Mouse (Mus musculus) spleen, adult 2 months (tissue): ENCODE measurements at regions not wholly inside any gene's neighbourhood (a gene's known extent, or its start where the extent isn't known, plus 50 kb on each side); places are given as distances from the start of the nearest gene placed in this dataset.

Experiments
- CTCF ChIP-seq: fragments of 200-500 bp; IDR thresholded peaks from 2 replicates; pipeline ENCODE4 v1.5.1; 2011; ENCODE audit warnings: mild to moderate bottlenecking, inconsistent platforms; ENCODE audit not compliant: insufficient read depth, insufficient read length, insufficient replicate concordance; ENCODE audit errors: extremely low read depth
- POLR2A ChIP-seq: fragments of 200-500 bp; IDR thresholded peaks from 2 replicates; pipeline ENCODE4 v1.6.1; 2011; ENCODE audit warnings: low read depth, low read length, inconsistent platforms

DNA sequence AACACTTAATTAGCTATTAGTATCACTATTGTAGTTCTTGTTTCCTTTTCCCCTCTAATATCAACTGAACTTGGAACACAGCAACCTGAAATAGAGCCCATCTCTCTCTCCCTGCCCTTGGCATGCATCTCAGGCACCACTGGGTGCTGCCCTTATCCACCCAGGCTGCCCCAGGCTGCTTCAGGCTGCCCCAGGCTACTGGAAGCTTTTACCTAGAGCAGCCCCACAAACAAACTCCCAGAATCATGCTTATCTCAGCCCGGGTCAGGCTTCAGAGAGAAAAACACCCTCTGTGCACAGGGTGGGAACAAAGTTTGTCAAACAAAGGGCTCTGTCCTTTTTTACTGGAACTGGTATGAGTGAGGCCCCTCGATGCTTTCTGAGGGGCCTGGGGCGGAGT is 61.0 kb upstream of the Lmo2 start:
- TF ChIP-seq POLR2A (no peak), CTCF (no peak)
